Mouse (Mus musculus): ENCODE measurements around the gene Polr3f. TPM values are rescaled to one million over a fixed set of nuclear protein-coding genes. Genes with fewer than 3 reads are reported as not detected.

Gene Polr3f
- total RNA-seq (2018; cell fraction: chromatin; rRNA removed): 10 to 100 TPM in 23 of 26 experiments, 1 to 10 TPM in 3; 8.0 to 62.6 (median 33.0) TPM
- total RNA-seq (2018; cell fraction: cytosol; rRNA removed): 10 to 100 TPM in 8 of 26 experiments, 1 to 10 TPM in 18; 6.6 to 14.0 (median 9.1) TPM
- 10 to 100 TPM in 23 of 26 experiments, 1 to 10 TPM in 3; 6.3 to 54.3 (median 23.9) TPM for total RNA-seq (2018; cell fraction: nucleus; rRNA removed)
- 8.9 to 11.6 TPM (median 9.0 TPM) in 3 replicates for polyA plus RNA-seq (2018)

DNA sequence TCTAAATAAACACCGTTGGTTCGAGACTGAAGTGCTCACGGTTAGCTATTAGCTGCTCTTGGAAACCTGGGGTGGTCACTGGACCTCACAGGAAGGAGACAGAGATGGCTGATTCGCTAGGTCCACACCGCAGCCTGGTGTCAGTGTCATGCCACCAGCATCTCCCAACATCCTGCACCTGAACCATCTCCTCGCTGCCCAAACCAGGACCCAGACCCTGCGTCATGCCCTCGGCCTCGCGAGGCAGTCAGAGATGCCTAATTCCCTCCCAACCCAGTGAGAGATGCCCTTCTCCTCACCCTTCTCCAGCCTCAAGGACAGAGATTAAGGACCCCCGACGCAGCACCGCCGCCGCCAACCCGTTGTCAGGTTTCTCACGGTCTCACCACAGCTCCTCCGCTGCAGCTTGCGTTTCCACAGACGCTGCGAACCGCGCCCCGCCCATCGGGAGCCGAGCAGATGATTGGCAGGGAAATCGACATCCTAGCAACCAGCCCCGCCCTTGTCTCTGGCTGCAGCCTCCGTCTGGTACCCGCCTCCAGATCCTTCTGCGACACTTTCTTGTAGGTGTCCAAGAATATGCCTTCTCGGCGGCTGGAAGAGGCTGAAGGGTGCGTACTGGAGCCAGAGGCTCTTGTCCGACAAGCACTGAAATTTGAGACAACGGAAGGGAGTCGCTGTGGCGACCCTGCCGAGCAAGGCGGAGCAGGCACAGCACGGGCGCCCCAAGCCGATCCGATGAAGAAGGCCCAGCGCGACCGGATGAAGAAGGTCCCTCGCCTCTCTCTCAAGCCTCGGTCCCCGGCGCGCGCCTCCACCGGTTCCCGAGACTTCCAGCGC is at the start of gene Polr3f, which contains the start of gene Dzank1:
Gene Polr3f, plus strand, starts transcription at position 738 of the 840 bp plus-strand sequence.
Gene Dzank1, minus strand, starts transcription at position 434 of the 840 bp plus-strand sequence.
- peak within 1 kb of the TSS; percentile 86 for H3K4me3 ChIP-seq (ENCODE audit: inconsistent target)
- 3% methylated on average over 56 of the region's 56 CpGs for WGBS (ENCODE audit: missing documents)
- H3K36me3 ChIP-seq (ENCODE audit: inconsistent target): peaks cover 10% of the 10 kb centered on the region
- H3K79me2 ChIP-seq (ENCODE audit: inconsistent target): peaks cover 31% of the 10 kb centered on the region
- peak within 1 kb of the TSS; percentile 78 for H3K27ac ChIP-seq

DNA sequence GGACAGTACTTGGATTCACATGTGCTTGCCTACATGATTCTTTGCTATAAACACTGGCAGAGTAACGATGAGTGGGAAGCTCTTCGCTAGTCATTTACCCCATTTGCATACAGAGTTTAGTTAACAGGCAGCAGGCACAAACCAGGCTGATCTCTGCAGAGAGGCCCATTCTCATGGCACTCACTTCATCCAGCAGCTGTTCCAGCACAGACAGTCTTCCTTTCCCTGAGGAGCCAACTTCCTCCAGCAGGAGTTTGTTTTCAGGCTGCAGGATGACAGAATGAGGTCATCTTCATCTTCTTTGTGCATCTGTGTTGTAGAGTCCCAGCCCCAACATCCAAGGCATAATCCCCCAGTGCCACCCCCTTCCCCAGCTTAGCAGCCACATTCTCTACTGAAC is 48.1 kb upstream of the Polr3f start:
- Histone ChIP-seq H3K79me2 (ENCODE audit: inconsistent target) (no peaks in the 10 kb centered on the region), H3K27ac (no peak overlapping the region), H3K36me3 (ENCODE audit: inconsistent target) (no peaks in the 10 kb centered on the region), H3K4me3 (ENCODE audit: inconsistent target) (no peak overlapping the region)
- 97% methylated on average over 2 of the region's 2 CpGs for WGBS (ENCODE audit: missing documents)

DNA sequence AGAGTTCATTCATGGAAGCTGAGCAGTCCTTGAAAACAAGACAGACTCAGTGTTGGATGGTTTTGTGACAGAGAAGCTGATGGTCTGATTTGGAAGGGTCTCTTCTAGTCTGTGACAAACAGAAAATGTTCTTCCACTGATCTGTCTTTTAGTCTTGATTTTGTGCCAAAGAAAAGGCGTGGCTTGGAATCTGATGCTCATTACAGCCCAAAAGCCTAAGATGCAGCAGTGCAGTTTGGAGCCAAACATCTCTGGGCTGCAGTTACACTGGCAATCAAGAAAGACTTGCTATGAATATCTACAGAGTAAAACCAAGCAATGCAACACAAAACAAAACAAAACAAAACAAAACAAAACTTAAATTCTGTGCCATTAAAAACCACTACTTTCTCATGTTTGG is 43.4 kb upstream of the Polr3f start:
- H3K27ac ChIP-seq: no peak overlapping the region
- no peaks in the 10 kb centered on the region for H3K79me2 ChIP-seq (ENCODE audit: inconsistent target)
- WGBS (ENCODE audit: missing documents): 100% methylated on average over 1 of the region's 1 CpGs
- H3K4me3 ChIP-seq (ENCODE audit: inconsistent target): no peak overlapping the region
- no peaks in the 10 kb centered on the region for H3K36me3 ChIP-seq (ENCODE audit: inconsistent target)

DNA sequence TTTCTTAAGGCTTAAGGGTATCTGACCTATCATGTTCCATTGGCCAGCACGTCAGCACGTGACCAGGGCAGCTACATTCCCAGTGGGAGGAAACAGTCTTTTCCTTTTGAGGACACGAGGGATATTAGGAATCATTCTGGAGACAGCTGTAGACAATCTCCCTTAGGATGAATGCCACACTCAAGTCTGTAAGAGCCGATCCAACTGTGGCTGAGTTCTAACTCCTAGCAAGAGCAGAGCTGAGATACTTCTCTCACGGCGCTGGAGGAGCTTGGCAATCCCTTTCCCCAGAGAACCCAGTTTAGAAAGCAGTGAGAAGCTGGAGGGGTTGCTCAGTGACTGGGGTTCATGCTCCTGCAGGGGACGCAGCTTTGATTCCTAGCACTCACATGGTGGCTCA is 42.1 kb upstream of the Polr3f start:
- Histone ChIP-seq H3K4me3 (ENCODE audit: inconsistent target) (no peak overlapping the region), H3K36me3 (ENCODE audit: inconsistent target) (no peaks in the 10 kb centered on the region), H3K27ac (no peak overlapping the region), H3K79me2 (ENCODE audit: inconsistent target) (no peaks in the 10 kb centered on the region)
- WGBS (ENCODE audit: missing documents): 93% methylated on average over 7 of the region's 7 CpGs

DNA sequence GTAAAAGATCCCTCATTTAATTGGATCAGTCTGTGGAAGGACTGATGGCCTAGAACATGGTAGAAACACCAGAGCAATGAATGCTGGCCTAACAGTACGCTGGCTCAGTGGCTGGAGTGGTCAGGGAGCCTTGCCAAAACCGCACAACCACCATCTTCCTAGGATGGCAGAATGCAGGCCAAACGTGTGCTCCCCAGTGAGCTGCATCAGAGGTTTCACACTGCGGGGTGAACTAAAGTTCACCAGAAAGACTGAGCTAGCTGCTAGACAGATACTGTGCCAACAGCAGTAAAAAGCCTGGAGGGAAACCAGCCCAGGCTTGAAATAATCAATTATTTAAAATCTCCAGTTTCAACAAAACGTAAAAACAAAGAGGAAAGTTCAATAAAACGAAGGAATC is 40.0 kb upstream of the Polr3f start:
- Histone ChIP-seq H3K27ac (no peak overlapping the region), H3K79me2 (ENCODE audit: inconsistent target) (no peaks in the 10 kb centered on the region), H3K36me3 (ENCODE audit: inconsistent target) (no peaks in the 10 kb centered on the region), H3K4me3 (ENCODE audit: inconsistent target) (no peak overlapping the region)
- 85% methylated on average over 6 of the region's 6 CpGs for WGBS (ENCODE audit: missing documents)

DNA sequence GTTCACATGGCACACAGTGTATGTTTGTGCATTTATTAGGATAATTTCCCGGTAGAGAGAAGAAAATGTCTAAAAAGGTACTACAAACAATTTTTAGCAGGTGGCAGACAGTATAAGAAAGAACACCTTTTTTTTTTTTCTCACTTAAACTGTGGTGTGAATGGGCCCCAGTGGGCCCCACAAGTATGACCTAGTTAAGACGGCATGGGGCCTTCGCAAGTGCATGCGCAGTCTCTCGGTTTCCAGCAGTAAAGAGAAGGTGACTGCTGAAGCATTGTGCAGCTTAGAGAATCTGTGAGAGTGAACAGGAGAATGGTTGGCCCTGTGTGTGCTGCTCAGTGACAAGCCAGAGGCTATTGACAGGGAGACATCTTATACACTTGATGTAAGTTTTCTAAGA is 38.2 kb upstream of the Polr3f start:
- Histone ChIP-seq H3K79me2 (ENCODE audit: inconsistent target) (no peaks in the 10 kb centered on the region), H3K4me3 (ENCODE audit: inconsistent target) (no peak overlapping the region), H3K27ac (no peak overlapping the region), H3K36me3 (ENCODE audit: inconsistent target) (no peaks in the 10 kb centered on the region)
- 92% methylated on average over 5 of the region's 5 CpGs for WGBS (ENCODE audit: missing documents)

DNA sequence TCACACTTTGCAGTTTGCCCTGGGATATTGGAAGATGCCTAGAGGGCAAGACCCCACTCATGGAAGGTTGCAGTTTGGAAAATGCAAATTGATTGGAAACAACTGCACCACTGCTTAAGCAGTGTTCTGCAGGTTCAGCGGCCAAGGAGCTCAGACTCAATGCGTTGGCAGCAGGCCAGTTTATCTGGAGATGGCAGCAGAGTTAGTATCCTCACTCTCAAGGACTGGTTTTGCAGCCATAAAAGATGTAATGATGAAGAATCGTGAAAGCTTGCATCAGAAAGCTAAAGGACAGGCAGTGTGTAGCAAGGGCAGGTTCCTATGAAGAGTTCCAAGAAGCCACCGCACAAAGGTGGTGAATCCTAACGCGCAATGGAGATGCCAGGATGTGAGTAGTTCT is 25.4 kb upstream of the Polr3f start:
- WGBS (ENCODE audit: missing documents): 87% methylated on average over 6 of the region's 6 CpGs

DNA sequence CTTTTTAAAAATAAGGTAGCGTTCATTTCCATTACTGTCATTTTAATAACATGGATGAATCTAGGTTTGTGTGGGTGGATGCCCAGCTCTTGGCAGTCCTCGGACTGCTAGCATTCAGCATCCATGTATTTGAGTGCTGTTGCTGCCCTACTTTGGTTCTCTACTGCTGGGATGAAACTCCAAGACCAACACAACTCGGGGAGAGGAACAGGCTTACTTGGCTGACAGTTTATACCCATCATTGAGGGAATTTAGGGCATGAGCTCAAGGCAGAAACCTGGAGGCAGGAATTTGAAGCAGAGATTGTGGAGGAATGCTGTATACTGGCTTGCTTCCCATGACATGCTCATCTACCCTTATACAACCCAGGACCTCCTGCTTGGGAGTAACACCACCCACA is 12.9 kb upstream of the Polr3f start:
- H3K4me3 ChIP-seq (ENCODE audit: inconsistent target): no peak overlapping the region
- no peaks in the 10 kb centered on the region for H3K79me2 ChIP-seq (ENCODE audit: inconsistent target)
- 83% methylated on average over 2 of the region's 3 CpGs for WGBS (ENCODE audit: missing documents)
- H3K27ac ChIP-seq: no peak overlapping the region
- no peaks in the 10 kb centered on the region for H3K36me3 ChIP-seq (ENCODE audit: inconsistent target)

More for the DNA sequence above, 25.4 kb upstream of the Polr3f start:
- H3K36me3 ChIP-seq (ENCODE audit: inconsistent target): no peaks in the 10 kb centered on the region
- H3K27ac ChIP-seq: no peak overlapping the region
- no peak overlapping the region for H3K4me3 ChIP-seq (ENCODE audit: inconsistent target)
- no peaks in the 10 kb centered on the region for H3K79me2 ChIP-seq (ENCODE audit: inconsistent target)

DNA sequence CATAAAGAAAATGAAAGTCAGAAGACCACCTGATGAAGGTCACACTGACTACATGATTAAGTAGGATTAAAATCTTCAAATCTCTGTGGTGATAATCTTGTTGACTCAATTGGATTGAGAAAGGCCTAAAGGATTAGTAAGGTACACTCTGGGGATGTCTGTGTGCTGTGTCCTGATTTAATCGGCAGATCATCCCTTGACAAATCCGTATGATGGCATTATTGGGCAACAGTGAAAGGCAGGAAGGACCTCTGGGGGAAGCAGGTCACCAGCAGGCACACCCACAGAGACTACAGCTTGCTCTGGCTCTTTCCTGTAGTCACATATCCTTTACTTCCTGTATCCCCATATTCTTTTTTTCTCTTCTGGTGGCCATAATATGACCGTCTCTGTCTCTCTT is 7.7 kb upstream of the Polr3f start:
- 60% methylated on average over 3 of the region's 3 CpGs for WGBS (ENCODE audit: missing documents)

DNA sequence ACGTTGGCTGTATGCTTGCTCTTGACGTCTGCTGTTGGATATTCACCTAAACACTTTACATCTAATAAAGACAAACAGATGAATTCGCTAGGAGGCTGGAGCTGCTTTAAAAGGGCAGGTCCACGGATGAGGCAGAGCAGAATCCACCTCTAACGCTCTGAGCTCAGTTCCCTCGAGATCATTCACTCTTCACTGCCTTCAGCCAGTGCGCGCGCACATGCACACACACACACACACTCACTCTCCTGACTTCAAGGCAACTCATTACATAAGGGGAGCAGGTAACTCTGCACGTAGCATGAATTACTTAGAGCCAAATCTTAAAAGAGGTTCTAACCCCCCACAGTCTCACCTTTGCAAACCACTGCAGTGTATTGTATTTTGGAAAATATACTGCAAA is 1.7 kb upstream of the Polr3f start:
- Histone ChIP-seq H3K79me2 (ENCODE audit: inconsistent target) (peaks cover 31% of the 10 kb centered on the region), H3K4me3 (ENCODE audit: inconsistent target) (no peak overlapping the region), H3K27ac (no peak overlapping the region), H3K36me3 (ENCODE audit: inconsistent target) (no peaks in the 10 kb centered on the region)
- 64% methylated on average over 10 of the region's 10 CpGs for WGBS (ENCODE audit: missing documents)

More for the DNA sequence above, 7.7 kb upstream of the Polr3f start:
- Histone ChIP-seq H3K79me2 (ENCODE audit: inconsistent target) (no peaks in the 10 kb centered on the region), H3K36me3 (ENCODE audit: inconsistent target) (no peaks in the 10 kb centered on the region), H3K4me3 (ENCODE audit: inconsistent target) (no peak overlapping the region), H3K27ac (no peak overlapping the region)

DNA sequence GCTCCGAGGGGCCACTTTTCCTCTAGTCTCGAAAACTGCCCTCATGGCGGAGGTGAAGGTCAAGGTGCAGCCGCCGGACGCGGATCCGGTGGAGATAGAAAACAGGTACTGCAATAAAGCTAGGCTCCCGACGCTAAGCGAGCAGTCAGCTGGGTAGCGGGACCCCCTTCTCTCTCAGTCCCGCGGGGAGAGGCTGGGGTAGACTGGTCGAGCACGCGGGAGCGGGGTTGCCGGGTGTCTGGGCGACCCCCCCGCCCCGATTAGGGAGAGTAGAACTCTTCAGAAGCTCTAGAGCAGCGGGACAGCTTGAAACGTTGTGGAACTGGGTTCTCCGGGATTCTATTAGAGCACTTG is 280 bp downstream of the Polr3f start:
- peaks cover 31% of the 10 kb centered on the region for H3K79me2 ChIP-seq (ENCODE audit: inconsistent target)
- peak overlapping the region; percentile 86 for H3K4me3 ChIP-seq (ENCODE audit: inconsistent target)
- peak overlapping the region; percentile 78 for H3K27ac ChIP-seq
- peaks cover 16% of the 10 kb centered on the region for H3K36me3 ChIP-seq (ENCODE audit: inconsistent target)
- under 1% methylated on average over 25 of the region's 25 CpGs for WGBS (ENCODE audit: missing documents)

DNA sequence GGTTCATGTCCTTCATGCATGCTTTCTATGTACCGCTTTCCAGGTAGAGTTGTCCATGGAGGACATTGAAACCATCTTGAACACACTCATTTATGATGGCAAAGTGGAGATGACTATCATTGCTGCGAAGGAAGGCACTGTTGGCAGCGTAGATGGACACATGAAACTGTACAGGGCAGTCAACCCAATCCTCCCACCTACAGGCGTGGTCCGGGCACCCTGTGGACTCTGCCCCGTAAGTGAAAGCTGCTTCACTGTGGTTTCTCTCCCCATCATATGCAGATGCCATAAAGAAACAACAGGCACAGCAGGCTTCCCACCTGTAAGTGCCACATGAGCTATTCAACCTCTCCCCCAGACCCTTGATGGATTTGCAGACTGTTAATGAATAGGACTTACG is 9.6 kb downstream of the Polr3f start:
- Histone ChIP-seq H3K4me3 (ENCODE audit: inconsistent target) (no peak overlapping the region), H3K36me3 (ENCODE audit: inconsistent target) (peaks cover 84% of the 10 kb centered on the region), H3K79me2 (ENCODE audit: inconsistent target) (no peaks in the 10 kb centered on the region), H3K27ac (no peak overlapping the region)
- whole genome bisulfite sequencing (ENCODE audit: missing documents): 98% methylated on average over 7 of the region's 7 CpGs

DNA sequence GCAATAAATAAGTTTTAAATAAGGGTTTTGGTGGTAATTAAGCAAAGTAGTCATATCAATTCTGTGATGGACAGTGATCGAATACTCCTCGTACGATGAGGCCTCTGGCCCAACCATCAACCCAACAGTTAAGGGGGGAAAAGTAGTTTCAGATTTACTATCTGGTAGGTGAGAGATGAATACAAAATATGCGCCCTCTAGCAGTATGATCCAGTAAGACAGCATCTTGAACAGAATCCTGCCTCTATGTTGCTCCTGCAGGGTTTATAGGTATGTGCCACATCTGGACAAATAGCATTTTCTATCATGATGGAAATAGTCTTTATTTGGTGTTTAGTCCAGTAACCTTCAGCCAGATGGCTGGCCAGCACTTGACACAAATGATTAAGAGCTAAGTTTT is 13.7 kb downstream of the Polr3f start:
- Histone ChIP-seq H3K36me3 (ENCODE audit: inconsistent target) (peaks cover 67% of the 10 kb centered on the region), H3K79me2 (ENCODE audit: inconsistent target) (no peaks in the 10 kb centered on the region), H3K27ac (no peak overlapping the region), H3K4me3 (ENCODE audit: inconsistent target) (no peak overlapping the region)
- 90% methylated on average over 4 of the region's 4 CpGs for WGBS (ENCODE audit: missing documents)

DNA sequence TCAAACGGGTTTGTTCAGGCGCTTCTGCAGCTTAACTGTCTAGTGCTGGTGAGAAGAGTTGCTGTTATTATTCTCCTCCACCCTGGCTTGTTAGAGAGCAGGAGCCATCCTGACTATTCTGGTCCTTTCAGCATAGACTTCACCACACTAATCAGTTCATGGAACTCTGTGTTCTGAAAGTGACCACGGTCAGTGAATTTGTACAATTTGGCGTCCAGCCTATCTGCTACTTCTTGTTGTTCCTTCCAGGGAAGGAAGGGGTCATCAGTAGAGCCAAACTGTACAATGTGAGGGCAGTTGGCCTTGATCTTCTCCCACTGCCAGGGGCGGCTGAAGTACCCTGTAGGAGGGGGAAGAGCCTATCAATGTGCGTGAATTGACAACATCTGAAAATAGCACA is 16.2 kb downstream of the Polr3f start:
- H3K79me2 ChIP-seq (ENCODE audit: inconsistent target): no peaks in the 10 kb centered on the region

DNA sequence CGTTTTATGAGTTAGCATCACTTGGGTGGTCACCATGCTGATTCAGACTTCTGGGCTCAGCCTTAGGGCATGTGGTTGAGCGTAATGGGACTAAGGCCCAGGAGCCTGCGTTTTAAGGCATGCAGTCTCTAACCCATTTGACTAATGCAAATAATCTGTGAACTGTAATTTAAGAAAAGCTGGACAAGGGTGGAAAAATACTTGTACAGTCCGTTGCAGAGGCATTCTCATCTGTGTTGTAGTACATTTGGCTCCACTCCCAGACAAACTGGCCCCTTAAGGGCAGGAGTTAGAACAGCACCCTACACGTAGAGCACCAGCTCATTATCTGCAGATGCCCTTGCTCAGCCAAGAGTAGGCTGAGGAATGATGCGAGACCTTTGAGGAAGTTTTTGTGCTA is 17.1 kb downstream of the Polr3f start:
- WGBS (ENCODE audit: missing documents): 96% methylated on average over 6 of the region's 6 CpGs
- H3K4me3 ChIP-seq (ENCODE audit: inconsistent target): no peak overlapping the region
- H3K36me3 ChIP-seq (ENCODE audit: inconsistent target): peaks cover 33% of the 10 kb centered on the region
- H3K79me2 ChIP-seq (ENCODE audit: inconsistent target): no peaks in the 10 kb centered on the region
- no peak overlapping the region for H3K27ac ChIP-seq

More for the DNA sequence above, 16.2 kb downstream of the Polr3f start:
- no peak overlapping the region for H3K27ac ChIP-seq
- 88% methylated on average over 6 of the region's 6 CpGs for WGBS (ENCODE audit: missing documents)
- no peak overlapping the region for H3K4me3 ChIP-seq (ENCODE audit: inconsistent target)
- peaks cover 42% of the 10 kb centered on the region for H3K36me3 ChIP-seq (ENCODE audit: inconsistent target)
